Mouse (Mus musculus): ENCODE results near the gene Nol3.
"Not testable (repeated sequence)": the region's sequence is repeated elsewhere in the genome, so short reads cannot be mapped to it uniquely, and the experiment has no call there.

DNA sequence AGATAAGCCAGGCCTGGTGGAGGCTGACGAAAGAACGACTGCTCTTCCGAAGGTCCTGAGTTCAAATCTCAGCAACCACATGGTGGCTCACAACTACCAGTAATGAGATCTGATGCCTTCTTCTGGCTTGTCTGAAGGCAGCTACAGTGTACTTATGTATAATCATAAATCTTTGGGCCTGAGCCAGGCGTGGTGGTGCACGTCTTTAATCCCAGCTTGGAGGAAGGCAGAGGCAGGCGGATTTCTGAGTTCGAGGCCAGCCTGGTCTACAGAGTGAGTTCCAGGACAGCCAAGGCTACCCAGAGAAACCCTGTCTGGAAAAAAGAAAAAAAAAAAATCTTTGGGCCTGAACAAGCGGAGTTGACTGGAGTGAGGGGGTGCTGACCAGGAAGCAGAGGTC, 15.4 kb downstream of the Nol3 start:
- not testable (repeated sequence) for TF ChIP-seq EP300 (optimal IDR thresholded peaks at IDR 0.05); CTCF (IDR thresholded peaks at IDR 0.05; ENCODE audit: low read depth)

Measured in stomach, postnatal 0 days (tissue).